Mouse (Mus musculus) monocyte, adult 2 months (primary cell): ENCODE data around the gene Pbx1.

Experiments used
- DNase-seq, 2 experiments: peaks; one replicate each; pipeline ENCODE4 v3.0.0; 2022; ENCODE audit warnings: low spot score in 2 of 2, low read depth in 1 of 2

The Pbx1 gene

GRCm38 (mm10) chr1:168230858-168231257 lies 201.2 kb downstream of the Pbx1 start:
- no peak for DNase-seq

GRCm38 (mm10) chr1:168230134-168230533 lies 201.9 kb downstream of the Pbx1 start:
- no peak for DNase-seq

- no peak for DNase-seq
Observed at GRCm38 (mm10) chr1:168228756-168229526, 203.1 kb downstream of the Pbx1 start.

- DNase-seq, result no peak
Observed at GRCm38 (mm10) chr1:168226150-168226549, 205.9 kb downstream of the Pbx1 start.

GRCm38 (mm10) chr1:168225595-168226127 lies 206.4 kb downstream of the Pbx1 start:
- DNase-seq, result no peak

GRCm38 (mm10) chr1:168224218-168224617 lies 207.9 kb downstream of the Pbx1 start:
- DNase-seq, result no peak

GRCm38 (mm10) chr1:168222794-168223193 lies 209.3 kb downstream of the Pbx1 start:
- no peak for DNase-seq

- DNase-seq, result no peak
Observed at GRCm38 (mm10) chr1:168221071-168221521, 211.0 kb downstream of the Pbx1 start.

- DNase-seq, result no peak
Observed at GRCm38 (mm10) chr1:168215896-168216747, 215.9 kb downstream of the Pbx1 start.

- DNase-seq, result no peak
Observed at GRCm38 (mm10) chr1:168215468-168215867, 216.6 kb downstream of the Pbx1 start.

GRCm38 (mm10) chr1:168214040-168214443 lies 218.0 kb downstream of the Pbx1 start:
- DNase-seq, result no peak

GRCm38 (mm10) chr1:168213595-168213994 lies 218.5 kb downstream of the Pbx1 start:
- DNase-seq, result no peak

- DNase-seq, result no peak
Observed at GRCm38 (mm10) chr1:168210401-168210800, 221.7 kb downstream of the Pbx1 start.

- no peak for DNase-seq
Observed at GRCm38 (mm10) chr1:168200570-168201156, 231.4 kb downstream of the Pbx1 start.

GRCm38 (mm10) chr1:168198276-168198675 lies 233.8 kb downstream of the Pbx1 start:
- no peak for DNase-seq

- no peak for DNase-seq
Observed at GRCm38 (mm10) chr1:168197908-168198258, 234.2 kb downstream of the Pbx1 start.

GRCm38 (mm10) chr1:168197195-168197907 lies 234.7 kb downstream of the Pbx1 start:
- DNase-seq, result no peak

GRCm38 (mm10) chr1:168193364-168193763 lies 238.7 kb downstream of the Pbx1 start:
- no peak for DNase-seq

GRCm38 (mm10) chr1:168182816-168183215 lies 249.3 kb downstream of the Pbx1 start:
- DNase-seq, result no peak

GRCm38 (mm10) chr1:168180622-168181441 lies 251.2 kb downstream of the Pbx1 start:
- no peak for DNase-seq
